Mouse (Mus musculus) limb, embryonic 10.5 days (tissue): ENCODE results near the gene Olfr772. TPM values are rescaled to one million over a fixed set of nuclear protein-coding genes. Genes with fewer than 3 reads are reported as not detected.
"Not testable (repeated sequence)": the region's sequence is repeated elsewhere in the genome, so short reads cannot be mapped to it uniquely, and the experiment has no call there.

ENCODE experiments used
- DNase-seq: peaks from one replicate; pipeline ENCODE4 v3.0.0-alpha.2; 2017; ENCODE audit warnings: low spot score
- H3K27ac ChIP-seq: fragments of 300-500 bp; sonication (generic); 2 replicates; pipeline ENCODE4 v1.5.1; 2016; ENCODE audit warnings: mild to moderate bottlenecking
- H3K27me3 ChIP-seq: fragments of 300-500 bp; sonication (generic); 2 replicates; pipeline ENCODE4 v1.6.1; 2016; ENCODE audit warnings: low read depth, mild to moderate bottlenecking; ENCODE audit not compliant: poor library complexity, severe bottlenecking
- H3K36me3 ChIP-seq: fragments of 300-500 bp; sonication (generic); 2 replicates; pipeline ENCODE4 v1.6.1; 2016; ENCODE audit warnings: mild to moderate bottlenecking, moderate library complexity
- H3K4me1 ChIP-seq: fragments of 300-500 bp; sonication (generic); 2 replicates; pipeline ENCODE4 v1.6.1; 2016
- H3K4me3 ChIP-seq: fragments of 300-500 bp; sonication (generic); 2 replicates; pipeline ENCODE4 v1.5.1; 2016; ENCODE audit warnings: mild to moderate bottlenecking, moderate library complexity
- H3K9me3 ChIP-seq: fragments of 300-500 bp; sonication (generic); replicated peaks from 2 replicates; pipeline ENCODE4 v1.6.1; 2016; ENCODE audit warnings: mild to moderate bottlenecking
- WGBS: fragments of 180-500 bp; shearing (Covaris S2); methylation state at CpG from one replicate; pipeline ENCODE4 v1.1.7; 2016; 5-methylcytosine and 5-hydroxymethylcytosine counted together
- polyA plus RNA-seq: library from polyadenylated mRNA; unstranded; fragments of >200 nt; fragmentation: Nextera tagmentation; extraction: Ambion mirVana; gene quantifications from 2 replicates; pipeline ENCODE4 v1.2.1, GENCODE M21; 2016

Olfr772 gene
- polyA plus RNA-seq = not detected in 2 replicates

DNA sequence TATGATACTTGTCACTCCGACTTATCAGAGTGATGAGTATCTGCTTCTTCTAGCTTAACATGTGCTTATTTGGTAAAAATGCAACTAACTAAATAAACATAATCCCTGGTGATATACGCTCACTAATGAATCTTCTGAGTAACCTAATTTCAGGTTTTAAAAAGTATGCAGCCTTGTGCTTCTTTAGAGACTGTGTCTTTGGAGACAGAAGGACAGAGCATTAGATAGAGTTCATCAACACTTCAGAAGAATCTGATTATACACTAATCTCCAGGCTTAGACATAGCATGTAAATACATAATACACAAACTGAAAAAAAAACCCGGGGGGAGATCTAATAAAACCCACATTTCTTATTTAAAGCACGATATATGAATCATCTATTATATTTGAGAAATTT is at the start of gene Olfr772:
Gene Olfr772, minus strand, starts transcription at position 101 of the 400 bp plus-strand sequence.
- H3K4me1 ChIP-seq, H3K27ac ChIP-seq, DNase-seq, H3K27me3 ChIP-seq, H3K9me3 ChIP-seq, H3K36me3 ChIP-seq, H3K4me3 ChIP-seq: not testable (repeated sequence)
- 90% methylated on average over 4 of the region's 4 CpGs for WGBS

DNA sequence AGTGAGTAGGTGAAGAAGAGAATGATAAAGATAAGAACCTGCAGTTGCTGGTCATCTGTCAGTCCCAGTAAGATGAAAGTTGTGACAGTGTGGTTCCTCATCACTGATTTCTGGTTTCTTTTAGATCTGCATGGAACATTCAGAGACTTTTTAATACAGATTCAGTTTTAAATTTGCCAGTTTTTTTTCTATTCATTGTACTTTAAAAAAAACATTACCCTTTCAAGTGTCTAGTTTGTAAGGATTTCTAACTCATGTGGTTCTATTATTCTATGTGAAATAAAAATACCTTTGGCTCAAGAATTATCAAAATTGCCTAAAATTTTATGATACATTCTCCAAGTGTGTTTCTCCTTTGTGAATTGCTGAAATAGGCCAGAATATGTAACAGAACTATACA is 9.6 kb upstream of the Olfr772 start, which contains the start of gene Olfr773:
Gene Olfr773, minus strand, starts transcription at position 101 of the 400 bp plus-strand sequence.
- H3K36me3 ChIP-seq, H3K4me3 ChIP-seq, H3K9me3 ChIP-seq, H3K27ac ChIP-seq, H3K4me1 ChIP-seq, H3K27me3 ChIP-seq, DNase-seq: not testable (repeated sequence)

DNA sequence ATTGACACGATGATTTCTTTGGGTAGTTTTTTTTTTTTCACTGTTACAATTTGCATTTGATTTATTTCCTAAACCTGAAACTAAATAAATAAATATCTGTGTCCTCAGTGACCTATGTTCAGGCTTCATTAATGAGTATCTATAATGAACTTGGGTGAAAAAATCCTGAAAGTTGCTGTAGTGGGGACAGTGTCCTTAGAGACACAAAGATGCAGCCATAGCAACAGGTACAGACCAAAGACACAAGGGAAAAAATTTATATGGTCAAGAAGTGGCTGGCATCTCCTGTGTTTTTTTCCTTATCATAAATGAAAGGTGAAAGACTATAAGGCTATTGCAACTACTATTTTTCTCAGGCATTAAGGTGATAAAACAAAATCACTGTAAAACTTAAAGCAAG is 13.1 kb downstream of the Olfr772 start, which contains the start of gene Olfr771:
Gene Olfr771, minus strand, starts transcription at position 101 of the 400 bp plus-strand sequence.
- WGBS = 88% methylated on average over 1 of the region's 1 CpGs
- DNase-seq = no peak
- no peaks in the 10 kb centered on the region for H3K9me3 ChIP-seq

DNA sequence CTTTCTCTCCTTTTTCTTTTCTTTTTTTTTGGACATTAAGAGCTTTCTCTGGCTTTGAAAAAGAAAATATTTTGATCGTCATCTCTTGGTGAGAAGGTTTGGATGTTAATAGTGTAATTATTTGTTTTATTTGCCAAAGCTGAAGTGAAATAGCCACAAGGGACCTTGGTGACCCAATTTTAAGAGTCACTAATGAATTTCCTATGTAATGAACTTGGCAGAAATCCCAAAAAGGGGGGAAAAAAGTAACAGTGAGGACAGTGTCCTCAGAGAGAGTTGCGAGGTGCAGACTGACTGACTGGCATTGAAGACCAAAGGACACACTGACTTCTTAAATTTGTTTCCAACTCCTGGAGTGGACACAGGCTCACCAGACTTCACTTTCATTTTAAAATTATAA is 38.8 kb downstream of the Olfr772 start, which contains the start of gene Olfr770:
Gene Olfr770, minus strand, starts transcription at position 101 of the 400 bp plus-strand sequence.
- Histone ChIP-seq H3K27me3 (no peaks in the 10 kb centered on the region), H3K4me1 (no peaks in the 10 kb centered on the region), H3K4me3 (no peak within 1 kb of the TSS), H3K9me3 (no peaks in the 10 kb centered on the region), H3K27ac (no peak within 1 kb of the TSS), H3K36me3 (no peaks in the 10 kb centered on the region)
- no peak for DNase-seq
- WGBS = 90% methylated on average over 2 of the region's 2 CpGs

More for the DNA sequence above, 13.1 kb downstream of the Olfr772 start, which contains the start of gene Olfr771:
- Histone ChIP-seq H3K36me3 (no peaks in the 10 kb centered on the region), H3K4me3 (no peak within 1 kb of the TSS), H3K4me1 (no peaks in the 10 kb centered on the region), H3K27ac (no peak within 1 kb of the TSS), H3K27me3 (no peaks in the 10 kb centered on the region)

Other genes starting within 250 kb of the Olfr772 start
- 0.15 and 0.24 TPM in 2 replicates for gene Itga7, start 244.1 kb downstream of the Olfr772 start, polyA plus RNA-seq
- 0.11 TPM in 1 of 2 replicates, not detected in the other for gene Mettl7b, start 216.9 kb downstream of the Olfr772 start, polyA plus RNA-seq
- not detected in 2 replicates for gene Olfr9, start 188.5 kb downstream of the Olfr772 start, polyA plus RNA-seq
- gene Olfr763, start 167.1 kb downstream of the Olfr772 start, polyA plus RNA-seq = not detected in 2 replicates
- not detected in 2 replicates for gene Olfr764-ps1, start 138.0 kb downstream of the Olfr772 start, polyA plus RNA-seq
- gene Olfr765, start 127.9 kb downstream of the Olfr772 start, polyA plus RNA-seq = not detected in 2 replicates
- not detected in 2 replicates for gene Olfr766-ps1, start 108.9 kb downstream of the Olfr772 start, polyA plus RNA-seq
- not detected in 2 replicates for gene Olfr767, start 95.0 kb downstream of the Olfr772 start, polyA plus RNA-seq
- gene Olfr768, start 78.5 kb downstream of the Olfr772 start, polyA plus RNA-seq = not detected in 2 replicates
- not detected in 2 replicates for gene Olfr769, start 60.1 kb downstream of the Olfr772 start, polyA plus RNA-seq
- gene Olfr770, start 38.9 kb downstream of the Olfr772 start, polyA plus RNA-seq = not detected in 2 replicates
- gene Olfr771, start 13.2 kb downstream of the Olfr772 start, polyA plus RNA-seq = not detected in 2 replicates
- not detected in 2 replicates for gene Olfr773, start 9.5 kb upstream of the Olfr772 start, polyA plus RNA-seq
- not detected in 2 replicates for gene Olfr774, start 58.3 kb upstream of the Olfr772 start, polyA plus RNA-seq
- gene Olfr775, start 70.5 kb upstream of the Olfr772 start, polyA plus RNA-seq = not detected in 2 replicates
- not detected in 2 replicates for gene Olfr776, start 81.2 kb upstream of the Olfr772 start, polyA plus RNA-seq
- gene Olfr777, start 93.6 kb upstream of the Olfr772 start, polyA plus RNA-seq = not detected in 2 replicates
- not detected in 2 replicates for gene Olfr780, start 140.2 kb upstream of the Olfr772 start, polyA plus RNA-seq
- not detected in 2 replicates for gene Olfr781, start 150.9 kb upstream of the Olfr772 start, polyA plus RNA-seq
- not detected in 2 replicates for gene Olfr782, start 170.9 kb upstream of the Olfr772 start, polyA plus RNA-seq
- gene Olfr784, start 206.2 kb upstream of the Olfr772 start, polyA plus RNA-seq = 0.08 and 0.13 TPM in 2 replicates
- not detected in 2 replicates for gene Olfr785, start 227.5 kb upstream of the Olfr772 start, polyA plus RNA-seq
- not detected in 2 replicates for gene Olfr786, start 249.4 kb upstream of the Olfr772 start, polyA plus RNA-seq